Mouse (Mus musculus) megakaryocyte, embryonic 14.5 days (primary cell): ENCODE measurements around the gene Gpr183. TPM values are rescaled to one million over a fixed set of nuclear protein-coding genes. Genes with fewer than 3 reads are reported as not detected.

Experiments used
- H3K27me3 ChIP-seq: replicated peaks from 2 replicates; pipeline ENCODE3; 2012; ENCODE audit warnings: inconsistent platforms
- H3K36me3 ChIP-seq: replicated peaks from 2 replicates; pipeline ENCODE3; 2012; ENCODE audit warnings: low read length, inconsistent platforms, mixed read lengths
- H3K4me1 ChIP-seq: 2 replicates; pipeline ENCODE4 v1.6.1; 2012; ENCODE audit warnings: inconsistent platforms
- H3K4me3 ChIP-seq: replicated peaks from 2 replicates; pipeline ENCODE3; 2012; ENCODE audit warnings: moderate library complexity, mild to moderate bottlenecking, inconsistent platforms
- H3K9me3 ChIP-seq: 2 replicates; pipeline ENCODE4 v1.6.1; 2012; ENCODE audit warnings: inconsistent platforms
- FLI1 ChIP-seq: IDR thresholded peaks from 2 replicates; pipeline ENCODE4 v1.6.1; 2012; ENCODE audit warnings: low read length, inconsistent platforms, mixed read lengths
- GATA1 ChIP-seq: IDR thresholded peaks from 3 replicates; pipeline ENCODE4 v1.6.1; 2012; ENCODE audit warnings: mixed read lengths, low read length, inconsistent platforms, borderline replicate concordance
- polyA plus RNA-seq: library from polyadenylated mRNA; stranded (reverse); fragments of >175 nt; gene quantifications from 2 replicates; pipeline ENCODE4 v1.2.3, GENCODE M21; 2012; ENCODE audit warnings: low replicate concordance; ENCODE audit not compliant: insufficient read depth

The Gpr183 gene
- polyA plus RNA-seq, 1 experiment = 0.89 TPM

DNA sequence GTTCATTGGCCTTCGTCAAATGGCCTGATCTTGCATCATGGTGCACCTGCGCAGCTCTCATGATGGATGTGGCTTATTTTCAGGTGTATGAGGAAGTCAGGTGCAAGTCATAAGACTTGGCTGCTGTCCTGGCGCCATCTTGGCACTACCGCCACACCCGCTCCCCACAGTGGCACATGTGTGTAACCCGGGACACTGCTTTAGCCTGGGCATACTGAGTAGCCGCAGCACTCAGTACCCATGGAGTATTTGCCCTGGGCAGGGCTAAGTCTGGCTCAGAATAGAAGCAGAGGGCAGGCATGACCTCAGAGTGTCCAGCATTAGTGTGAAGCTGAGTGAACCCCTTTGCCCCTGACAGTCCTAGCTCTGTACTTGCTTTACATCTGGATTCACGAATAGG lies 37.5 kb downstream of the Gpr183 start:
- no peak for TF ChIP-seq FLI1
- TF ChIP-seq GATA1 = no peak
- Histone ChIP-seq H3K9me3 (no peaks in the 10 kb centered on the region), H3K4me3 (no peak overlapping the region), H3K4me1 (peaks cover 59% of the 10 kb centered on the region), H3K27me3 (no peaks in the 10 kb centered on the region), H3K36me3 (peaks cover 15% of the 10 kb centered on the region)

GRCm38 (mm10) chr14:121926901-121927300 lies 38.1 kb downstream of the Gpr183 start:
- Histone ChIP-seq H3K4me3 (no peak overlapping the region), H3K27me3 (no peaks in the 10 kb centered on the region), H3K9me3 (no peaks in the 10 kb centered on the region), H3K36me3 (peaks cover 15% of the 10 kb centered on the region), H3K4me1 (peaks cover 57% of the 10 kb centered on the region)
- TF ChIP-seq FLI1 = no peak

DNA sequence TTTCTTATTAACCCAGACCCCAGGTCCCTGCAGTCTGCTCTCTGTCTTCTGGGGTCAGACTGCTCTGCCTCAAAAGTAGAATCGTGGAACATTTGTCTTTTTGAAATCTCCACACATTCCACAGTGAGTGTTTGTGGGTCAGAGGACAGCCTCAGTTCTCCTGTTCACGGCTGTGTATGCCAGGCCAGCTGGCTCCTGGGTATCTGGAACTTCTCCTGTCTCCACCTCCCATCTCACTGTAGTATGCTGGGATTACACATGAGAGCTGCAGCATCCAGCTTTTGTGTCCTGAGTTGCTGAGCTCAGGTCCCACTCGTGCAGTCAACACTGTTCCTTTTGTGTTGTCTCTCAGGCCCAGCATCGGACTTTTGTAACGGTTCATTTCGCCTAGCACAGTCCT lies 40.1 kb downstream of the Gpr183 start:
- peaks cover 18% of the 10 kb centered on the region for H3K36me3 ChIP-seq
- peaks cover 59% of the 10 kb centered on the region for H3K4me1 ChIP-seq

DNA sequence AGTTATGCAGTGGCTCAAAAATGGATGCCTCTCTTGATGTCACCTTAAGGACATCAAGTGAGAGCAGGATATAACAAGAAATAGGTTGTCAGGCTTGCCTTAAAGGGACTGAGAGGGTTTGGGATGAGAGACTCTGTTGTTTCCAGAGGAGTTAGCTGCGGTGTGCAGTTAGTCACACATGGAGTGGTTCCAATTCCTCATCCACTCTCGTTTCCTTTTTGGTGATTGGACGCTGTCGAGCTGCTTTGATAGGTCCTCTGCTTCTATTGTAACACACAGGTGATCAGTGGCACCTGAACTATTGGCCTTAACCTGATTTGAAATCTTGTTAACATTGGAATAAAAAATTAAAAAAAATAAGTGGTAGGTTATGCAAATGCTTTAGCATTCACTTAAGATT lies 42.3 kb downstream of the Gpr183 start:
- Histone ChIP-seq H3K36me3 (peaks cover 22% of the 10 kb centered on the region), H3K4me3 (no peak overlapping the region), H3K27me3 (no peaks in the 10 kb centered on the region), H3K4me1 (peaks cover 45% of the 10 kb centered on the region), H3K9me3 (no peaks in the 10 kb centered on the region)
- no peak for TF ChIP-seq GATA1
- no peak for TF ChIP-seq FLI1

More for the DNA sequence above, 40.1 kb downstream of the Gpr183 start:
- H3K27me3 ChIP-seq = no peaks in the 10 kb centered on the region
- TF ChIP-seq GATA1 (no peak), FLI1 (no peak)
- H3K9me3 ChIP-seq = no peaks in the 10 kb centered on the region
- no peak overlapping the region for H3K4me3 ChIP-seq

DNA sequence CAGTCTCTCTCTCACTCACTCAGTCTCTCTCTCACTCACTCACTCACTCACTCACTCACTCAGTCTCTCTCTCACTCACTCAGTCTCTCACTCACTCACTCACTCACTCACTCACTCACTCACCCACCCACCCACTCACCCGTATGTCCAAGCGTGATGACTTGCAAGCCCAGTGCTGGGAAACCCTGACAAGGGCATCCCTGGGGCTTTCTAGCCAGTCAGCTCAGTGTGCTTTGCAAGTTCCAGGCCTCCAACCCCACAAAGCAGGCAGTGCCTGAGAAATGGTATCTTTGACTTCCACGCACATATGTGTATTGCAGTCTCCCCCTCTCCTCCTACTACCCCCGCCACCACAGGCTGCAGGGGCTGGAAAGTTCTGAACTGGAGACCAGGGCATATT lies 43.0 kb downstream of the Gpr183 start:
- peaks cover 26% of the 10 kb centered on the region for H3K36me3 ChIP-seq
- peaks cover 47% of the 10 kb centered on the region for H3K4me1 ChIP-seq

DNA sequence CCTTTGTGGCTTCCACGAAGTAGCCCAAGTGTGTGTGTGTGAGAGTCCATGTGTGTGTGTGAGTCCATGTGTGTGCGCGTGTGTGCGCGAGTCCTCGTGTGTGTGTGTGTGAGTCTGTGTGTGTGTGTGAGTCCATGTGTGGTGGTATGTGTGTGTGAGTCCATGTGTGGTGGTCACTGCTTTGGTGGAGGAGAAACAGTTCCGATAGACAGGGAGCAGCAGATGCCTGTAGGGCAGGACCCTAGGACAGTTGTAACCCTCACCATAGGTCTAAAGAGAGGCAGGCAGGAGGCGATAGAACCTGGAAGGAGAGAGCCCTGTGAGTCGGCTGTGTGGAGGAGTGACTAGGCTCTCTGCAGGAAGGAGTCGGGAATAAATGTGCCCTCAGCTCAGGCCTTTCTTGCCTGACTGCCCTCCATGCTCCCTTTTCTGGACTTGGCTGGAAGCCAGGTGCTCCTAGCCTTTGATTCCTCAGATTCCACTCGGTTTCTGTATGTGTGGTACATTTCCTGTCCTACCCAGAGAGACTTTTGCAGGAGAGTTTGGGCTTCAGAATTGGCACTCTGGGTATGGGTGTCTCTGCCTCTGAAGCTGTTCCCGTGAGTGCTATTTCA lies 44.4 kb downstream of the Gpr183 start:
- H3K9me3 ChIP-seq = no peaks in the 10 kb centered on the region
- TF ChIP-seq GATA1 = no peak
- no peak for TF ChIP-seq FLI1
- H3K4me1 ChIP-seq = peaks cover 54% of the 10 kb centered on the region
- peak overlapping the region; percentile 3 for H3K4me3 ChIP-seq
- H3K27me3 ChIP-seq = no peaks in the 10 kb centered on the region
- peaks cover 33% of the 10 kb centered on the region for H3K36me3 ChIP-seq

More for the DNA sequence above, 43.0 kb downstream of the Gpr183 start:
- TF ChIP-seq FLI1 (no peak), GATA1 (no peak)
- no peak overlapping the region for H3K4me3 ChIP-seq
- H3K27me3 ChIP-seq = no peaks in the 10 kb centered on the region
- no peaks in the 10 kb centered on the region for H3K9me3 ChIP-seq

DNA sequence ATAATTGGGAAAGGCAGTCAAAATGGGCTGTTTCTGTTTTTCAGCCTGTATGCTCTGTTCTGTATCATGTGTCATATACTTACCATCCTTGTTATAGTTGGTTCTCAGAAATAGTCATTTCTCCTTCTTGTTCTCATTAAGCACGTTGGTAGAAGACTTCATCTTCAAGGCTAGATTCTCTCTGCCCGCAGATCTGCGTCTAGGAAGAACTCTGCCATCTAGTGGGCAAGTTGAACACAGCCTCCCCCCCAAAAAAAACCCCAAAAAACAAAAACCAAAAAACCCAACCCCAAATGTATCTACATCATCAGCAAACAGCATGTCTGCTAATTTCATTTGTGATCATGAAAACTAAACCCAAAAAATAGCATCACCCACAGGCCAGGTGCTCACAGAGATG lies 45.2 kb downstream of the Gpr183 start:
- Histone ChIP-seq H3K4me1 (peaks cover 53% of the 10 kb centered on the region), H3K36me3 (peaks cover 28% of the 10 kb centered on the region), H3K27me3 (no peaks in the 10 kb centered on the region), H3K4me3 (no peak overlapping the region), H3K9me3 (no peaks in the 10 kb centered on the region)
- no peak for TF ChIP-seq FLI1
- TF ChIP-seq GATA1 = no peak

GRCm38 (mm10) chr14:121918266-121918665 lies 46.7 kb downstream of the Gpr183 start:
- Histone ChIP-seq H3K4me1 (peaks cover 47% of the 10 kb centered on the region), H3K9me3 (no peaks in the 10 kb centered on the region), H3K36me3 (peaks cover 30% of the 10 kb centered on the region), H3K27me3 (no peaks in the 10 kb centered on the region), H3K4me3 (no peak overlapping the region)
- TF ChIP-seq GATA1 (no peak), FLI1 (no peak)

- Histone ChIP-seq H3K4me3 (no peak overlapping the region), H3K36me3 (peaks cover 45% of the 10 kb centered on the region), H3K9me3 (no peaks in the 10 kb centered on the region), H3K27me3 (no peaks in the 10 kb centered on the region), H3K4me1 (peaks cover 37% of the 10 kb centered on the region)
- no peak for TF ChIP-seq FLI1
- no peak for TF ChIP-seq GATA1
These were observed 48.5 kb downstream of the Gpr183 start for GRCm38 (mm10) chr14:121916311-121917094.

- H3K36me3 ChIP-seq = peaks cover 50% of the 10 kb centered on the region
These were observed 49.4 kb downstream of the Gpr183 start, which contains the start of gene Gpr18 for GRCm38 (mm10) chr14:121915621-121916020. TSS of gene Gpr18 (minus strand) at chr14:121915781.

More at GRCm38 (mm10) chr14:121915621-121916020, 49.4 kb downstream of the Gpr183 start, which contains the start of gene Gpr18:
- Histone ChIP-seq H3K27me3 (no peaks in the 10 kb centered on the region), H3K4me3 (peak within 1 kb of the TSS; percentile 64), H3K4me1 (peaks cover 28% of the 10 kb centered on the region), H3K9me3 (no peaks in the 10 kb centered on the region)
- TF ChIP-seq FLI1 (no peak), GATA1 (no peak)
